Mouse (Mus musculus) heart, embryonic 13.5 days (tissue): Measurements from ENCODE around the gene 4930539E08Rik. TPM values are rescaled to one million over a fixed set of nuclear protein-coding genes. Genes with fewer than 3 reads are reported as not detected.
A peak's percentile ranks its signal among the peaks of the same experiment; 100 is the strongest.

Source experiments
- ATAC-seq: fragments of 200-750 bp; cut with Nextera tagmentation; 2 replicates; pipeline ENCODE4 v1.8.0; 2017; ENCODE audit warnings: moderate TSS enrichment; ENCODE audit not compliant: insufficient number of reproducible peaks, low FRiP score, low TSS enrichment; ENCODE audit errors: extremely low read depth
- H3K27ac ChIP-seq: fragments of 300-500 bp; sonication (generic); replicated peaks from 2 replicates; pipeline ENCODE4 v1.5.1; 2015; ENCODE audit warnings: moderate library complexity, mild to moderate bottlenecking, inconsistent platforms
- H3K27me3 ChIP-seq: fragments of 300-500 bp; sonication (generic); replicated peaks from 2 replicates; pipeline ENCODE4 v1.6.1; 2015; ENCODE audit warnings: mild to moderate bottlenecking, inconsistent platforms
- H3K36me3 ChIP-seq: fragments of 300-500 bp; sonication (generic); 2 replicates; pipeline ENCODE4 v1.6.1; 2015; ENCODE audit warnings: mild to moderate bottlenecking, inconsistent platforms
- H3K4me1 ChIP-seq: fragments of 300-500 bp; sonication (generic); 2 replicates; pipeline ENCODE4 v1.6.1; 2015; ENCODE audit warnings: inconsistent platforms
- H3K4me2 ChIP-seq: fragments of 300-500 bp; sonication (generic); 2 replicates; pipeline ENCODE4 v1.6.1; 2015; ENCODE audit warnings: inconsistent platforms, mild to moderate bottlenecking, moderate library complexity
- H3K4me3 ChIP-seq: fragments of 300-500 bp; sonication (generic); 2 replicates; pipeline ENCODE4 v1.5.1; 2015; ENCODE audit warnings: moderate library complexity, mild to moderate bottlenecking, inconsistent platforms
- H3K9ac ChIP-seq: fragments of 300-500 bp; sonication (generic); 2 replicates; pipeline ENCODE4 v1.6.1; 2015; ENCODE audit warnings: inconsistent platforms, mild to moderate bottlenecking, moderate library complexity
- H3K9me3 ChIP-seq: fragments of 300-500 bp; sonication (generic); 2 replicates; pipeline ENCODE4 v1.6.1; 2016; ENCODE audit warnings: inconsistent platforms
- WGBS: fragments of 180-500 bp; shearing (Covaris S2); methylation state at CpG from one replicate; pipeline ENCODE4 v1.1.7; 2015; ENCODE audit warnings: mixed read lengths; 5-methylcytosine and 5-hydroxymethylcytosine counted together
- polyA plus RNA-seq: library from polyadenylated mRNA; unstranded; fragments of >200 nt; fragmentation: Nextera tagmentation; extraction: Ambion mirVana; gene quantifications from 2 replicates; pipeline ENCODE4 v1.2.1, GENCODE M21; 2015

The 4930539E08Rik gene
- polyA plus RNA-seq, 1 experiment from 2014 or later, result 0.05 TPM

DNA sequence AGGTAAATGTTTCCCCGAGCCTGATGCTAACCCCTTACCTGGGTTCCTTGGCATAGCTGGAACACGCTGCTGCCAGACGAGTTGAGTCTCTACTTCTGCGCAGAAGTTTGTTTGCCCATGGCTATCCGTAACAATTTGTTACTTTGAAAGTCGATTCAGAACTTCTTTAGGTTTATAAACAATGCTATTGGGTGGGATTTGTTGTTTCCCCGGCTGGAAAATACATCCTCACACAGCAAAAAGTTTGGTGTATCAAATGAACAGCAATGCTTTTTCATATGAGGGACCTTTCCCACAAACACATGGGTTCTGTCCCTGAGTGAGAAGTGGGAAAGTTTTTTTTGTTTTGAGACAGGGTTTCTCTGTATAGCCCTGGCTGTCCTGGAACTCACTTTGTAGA lies 28.6 kb upstream of the 4930539E08Rik start, which contains the start of gene Pxt1:
TSS of gene Pxt1 (minus strand) at position 101 of the 400 bp plus-strand sequence.
- Histone ChIP-seq H3K4me3 (no peak within 1 kb of the TSS), H3K9ac (no peak within 1 kb of the TSS), H3K27me3 (no peaks in the 10 kb centered on the region), H3K27ac (no peak within 1 kb of the TSS), H3K9me3 (peaks cover 3% of the 10 kb centered on the region), H3K4me2 (no peak within 1 kb of the TSS), H3K36me3 (no peaks in the 10 kb centered on the region), H3K4me1 (no peaks in the 10 kb centered on the region)
- WGBS, result 84% methylated on average over 7 of the region's 7 CpGs
- no peak for ATAC-seq

DNA sequence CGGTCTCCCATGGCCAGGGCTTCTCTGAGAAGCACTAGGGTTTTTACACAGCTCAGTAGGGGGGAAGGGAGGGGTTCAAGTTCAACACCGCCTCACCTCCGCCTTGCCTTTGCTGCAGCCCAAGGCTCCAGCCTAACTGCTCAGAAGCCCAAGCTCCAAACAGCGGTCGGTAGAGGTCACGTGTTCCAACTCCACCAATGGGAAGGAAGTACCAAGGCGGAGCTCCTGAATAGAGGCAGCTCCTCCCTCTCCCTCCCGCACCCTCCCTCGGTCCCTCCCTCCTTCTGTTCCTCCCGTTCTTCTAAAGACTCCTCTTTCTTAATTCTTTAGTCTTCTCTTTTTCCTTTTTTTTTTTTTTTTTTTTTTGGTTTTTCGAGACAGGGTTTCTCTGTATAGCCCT lies 27.0 kb upstream of the 4930539E08Rik start:
- H3K36me3 ChIP-seq, result no peaks in the 10 kb centered on the region
- no peaks in the 10 kb centered on the region for H3K9me3 ChIP-seq
- no peaks in the 10 kb centered on the region for H3K4me1 ChIP-seq
- H3K4me2 ChIP-seq, result no peak overlapping the region; the same call in 1 of the 2 replicates
- WGBS, result 76% methylated on average over 10 of the region's 11 CpGs
- H3K9ac ChIP-seq, result no peak overlapping the region
- H3K4me3 ChIP-seq, result no peak overlapping the region
- H3K27me3 ChIP-seq, result no peaks in the 10 kb centered on the region
- no peak overlapping the region for H3K27ac ChIP-seq
- ATAC-seq, result peak; percentile 37; the same call in 1 of the 2 replicates

DNA sequence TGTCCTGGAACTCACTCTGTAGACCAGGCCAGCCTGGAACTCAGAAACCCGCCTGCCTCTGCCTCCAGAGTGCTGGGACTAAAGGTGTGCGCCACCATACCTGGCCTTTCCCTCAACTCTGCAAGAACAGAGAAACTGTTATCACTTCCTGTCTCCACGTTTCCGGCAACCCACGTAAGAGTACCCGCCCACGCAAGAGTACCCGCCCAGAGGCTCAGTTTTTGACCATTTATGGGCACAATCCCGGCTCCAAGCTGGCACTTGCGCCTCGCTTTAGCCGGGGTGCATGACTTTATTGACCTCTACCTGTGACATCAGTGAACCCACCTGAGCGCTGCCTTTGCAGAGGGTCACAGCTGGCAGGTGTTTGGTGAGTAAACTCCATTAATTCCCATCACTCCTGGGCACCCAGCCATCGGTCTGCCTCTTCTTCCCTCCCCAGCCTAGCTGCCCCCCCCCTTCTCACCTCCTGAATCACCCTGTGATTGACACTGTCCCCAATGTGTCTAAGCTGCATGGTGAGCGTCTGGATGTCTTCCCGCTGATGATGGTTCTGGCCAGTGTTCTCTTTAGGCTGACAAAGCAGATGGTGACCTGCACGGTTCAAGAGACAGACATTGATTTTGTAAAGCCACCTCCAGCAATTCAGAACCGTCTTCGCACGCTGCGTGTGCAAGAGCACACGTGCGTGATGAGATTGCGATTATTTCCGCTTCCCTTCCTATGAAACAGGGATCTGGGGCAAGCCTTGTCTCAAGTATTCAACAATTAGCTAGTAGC lies 25.8 kb upstream of the 4930539E08Rik start:
- 90% methylated on average over 25 of the region's 25 CpGs for WGBS
- H3K27ac ChIP-seq, result no peak overlapping the region
- H3K4me2 ChIP-seq, result no peak overlapping the region
- H3K9me3 ChIP-seq, result no peaks in the 10 kb centered on the region
- no peak overlapping the region for H3K4me3 ChIP-seq
- ATAC-seq, result no peak
- no peaks in the 10 kb centered on the region for H3K27me3 ChIP-seq
- no peaks in the 10 kb centered on the region for H3K4me1 ChIP-seq
- H3K36me3 ChIP-seq, result no peaks in the 10 kb centered on the region
- H3K9ac ChIP-seq, result no peak overlapping the region

DNA sequence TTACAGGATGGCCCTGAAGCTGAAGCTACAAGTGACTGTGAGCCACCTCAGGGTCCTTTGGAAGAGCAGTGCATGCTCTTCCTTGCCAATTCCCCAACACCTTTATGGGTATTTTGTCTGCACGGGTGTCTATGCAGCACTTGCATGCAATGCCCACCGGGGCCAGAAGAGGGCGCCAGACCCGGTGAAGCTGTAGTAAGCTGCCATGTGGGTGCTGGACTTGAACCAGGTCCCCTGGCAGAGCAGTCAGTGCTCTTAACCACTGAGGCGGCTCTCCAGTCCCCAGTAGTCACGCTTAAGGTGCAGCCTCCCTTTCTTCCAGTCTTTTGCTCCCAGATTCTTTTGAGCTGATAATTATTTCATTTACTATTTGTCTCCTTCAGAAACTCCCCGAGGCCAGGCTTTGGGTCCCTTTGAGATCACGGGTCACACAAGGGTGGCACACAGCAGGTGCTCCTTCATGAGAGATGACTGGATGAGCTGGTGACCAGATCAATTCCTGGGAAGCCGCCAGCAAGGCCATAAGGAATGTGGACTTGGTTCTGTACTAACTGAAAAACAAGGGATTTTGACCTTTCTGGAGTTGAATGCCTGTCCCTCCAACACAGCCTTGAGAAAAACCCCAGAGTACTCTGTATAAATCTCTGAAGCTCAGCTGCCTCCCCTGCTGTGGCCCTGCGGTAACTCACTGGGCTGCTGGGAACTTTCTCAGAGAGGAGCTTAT lies 21.7 kb upstream of the 4930539E08Rik start:
- H3K27ac ChIP-seq, result no peak overlapping the region

DNA sequence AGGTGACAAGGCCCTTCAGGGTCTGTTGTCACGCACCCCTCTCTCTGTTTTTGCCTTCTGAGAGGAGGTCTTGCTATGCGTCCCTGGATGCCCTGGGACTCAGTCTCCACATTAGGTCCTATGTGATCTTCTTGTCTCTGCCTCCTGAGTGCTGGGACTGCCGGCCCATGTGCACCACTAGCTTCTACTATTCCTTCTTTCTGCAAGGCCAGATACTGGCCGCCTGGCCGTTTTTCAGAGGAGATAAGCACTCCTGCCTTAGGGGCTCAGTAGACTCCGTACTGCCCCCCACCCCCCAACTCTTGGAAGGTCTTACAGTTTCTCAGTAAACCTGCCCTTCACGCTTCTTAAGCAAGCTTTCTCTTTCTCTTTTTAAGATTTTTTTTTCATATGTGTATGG lies 21.0 kb upstream of the 4930539E08Rik start:
- no peaks in the 10 kb centered on the region for H3K36me3 ChIP-seq
- H3K4me2 ChIP-seq, result no peak overlapping the region
- H3K9ac ChIP-seq, result no peak overlapping the region
- no peaks in the 10 kb centered on the region for H3K9me3 ChIP-seq
- peaks cover 9% of the 10 kb centered on the region for H3K4me1 ChIP-seq
- no peak overlapping the region for H3K27ac ChIP-seq
- no peak overlapping the region for H3K4me3 ChIP-seq
- H3K27me3 ChIP-seq, result no peaks in the 10 kb centered on the region
- ATAC-seq, result no peak
- WGBS, result 67% methylated on average over 7 of the region's 7 CpGs

More for the DNA sequence above, 21.7 kb upstream of the 4930539E08Rik start:
- H3K4me2 ChIP-seq, result no peak overlapping the region
- no peaks in the 10 kb centered on the region for H3K36me3 ChIP-seq
- H3K4me3 ChIP-seq, result no peak overlapping the region
- no peaks in the 10 kb centered on the region for H3K27me3 ChIP-seq
- 80% methylated on average over 10 of the region's 10 CpGs for WGBS
- no peak overlapping the region for H3K9ac ChIP-seq
- peaks cover 2% of the 10 kb centered on the region; the same call in 1 of the 2 replicates for H3K4me1 ChIP-seq
- ATAC-seq, result no peak
- no peaks in the 10 kb centered on the region for H3K9me3 ChIP-seq

DNA sequence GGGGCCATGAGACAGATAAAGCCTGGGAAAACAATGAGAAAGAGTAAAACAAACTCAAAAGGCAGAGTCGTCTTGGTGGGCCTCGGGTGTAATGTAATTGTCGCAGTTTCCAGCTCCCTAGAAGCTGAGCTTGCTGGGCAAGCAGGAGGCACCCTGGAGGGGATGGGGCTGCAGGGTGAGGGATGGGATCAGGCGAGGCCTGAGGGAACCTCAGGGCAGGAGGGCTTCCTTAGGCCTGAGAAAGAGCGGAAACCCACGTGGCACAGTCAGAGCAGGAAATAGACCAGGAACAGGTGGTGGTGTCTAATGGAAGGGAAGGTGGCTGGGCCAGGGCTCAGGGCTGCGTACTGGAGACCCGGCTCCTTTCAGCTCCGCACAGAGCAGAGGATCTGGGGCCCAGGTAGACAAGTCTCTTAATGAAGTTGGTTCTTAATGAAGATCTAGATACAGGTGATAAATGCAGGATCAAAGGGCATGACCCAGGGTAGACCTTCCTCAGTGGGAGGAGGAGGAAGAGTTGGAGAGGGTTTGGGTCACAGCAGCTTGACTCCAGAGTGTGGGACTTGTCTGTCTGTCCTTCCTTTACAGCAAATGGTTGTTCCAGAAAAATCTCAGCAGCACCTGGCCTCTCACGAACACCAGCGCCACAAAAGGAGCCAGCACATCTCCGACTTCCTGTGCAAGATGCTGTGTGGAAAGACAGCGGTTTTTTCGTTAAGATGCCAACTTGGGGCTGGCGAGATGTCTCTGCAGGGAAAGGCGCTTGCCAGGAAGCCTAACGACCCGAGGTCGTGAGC lies 19.2 kb upstream of the 4930539E08Rik start:
- H3K27me3 ChIP-seq, result no peaks in the 10 kb centered on the region
- no peak for ATAC-seq
- H3K36me3 ChIP-seq, result no peaks in the 10 kb centered on the region
- peaks cover 24% of the 10 kb centered on the region for H3K4me1 ChIP-seq
- no peaks in the 10 kb centered on the region for H3K9me3 ChIP-seq
- WGBS, result 66% methylated on average over 19 of the region's 19 CpGs
- no peak overlapping the region for H3K4me2 ChIP-seq
- no peak overlapping the region for H3K4me3 ChIP-seq
- H3K9ac ChIP-seq, result no peak overlapping the region
- no peak overlapping the region for H3K27ac ChIP-seq

DNA sequence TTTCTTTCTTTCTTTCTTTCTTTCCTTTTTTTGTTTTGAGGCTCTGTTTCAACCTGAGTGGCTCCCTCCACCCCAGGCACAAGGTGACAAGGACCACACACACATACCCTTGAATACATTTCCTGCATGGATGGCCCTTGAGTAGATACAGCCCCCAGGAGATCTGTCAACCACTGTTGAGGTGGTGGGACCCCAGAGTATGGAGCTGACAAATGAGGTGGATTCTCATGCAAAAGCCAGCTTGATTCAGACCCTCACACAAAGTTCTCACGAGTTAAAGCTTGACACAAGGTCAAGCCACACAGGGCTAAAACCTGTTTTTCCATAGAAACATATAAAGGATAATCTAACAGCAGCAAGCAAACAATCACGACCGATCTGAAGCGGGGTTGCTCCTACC lies 17.1 kb upstream of the 4930539E08Rik start:
- Histone ChIP-seq H3K9ac (no peak overlapping the region), H3K27me3 (no peaks in the 10 kb centered on the region), H3K9me3 (no peaks in the 10 kb centered on the region), H3K27ac (no peak overlapping the region), H3K4me3 (no peak overlapping the region), H3K4me2 (no peak overlapping the region), H3K36me3 (no peaks in the 10 kb centered on the region), H3K4me1 (peaks cover 24% of the 10 kb centered on the region)
- 86% methylated on average over 4 of the region's 4 CpGs for WGBS
- ATAC-seq, result no peak

DNA sequence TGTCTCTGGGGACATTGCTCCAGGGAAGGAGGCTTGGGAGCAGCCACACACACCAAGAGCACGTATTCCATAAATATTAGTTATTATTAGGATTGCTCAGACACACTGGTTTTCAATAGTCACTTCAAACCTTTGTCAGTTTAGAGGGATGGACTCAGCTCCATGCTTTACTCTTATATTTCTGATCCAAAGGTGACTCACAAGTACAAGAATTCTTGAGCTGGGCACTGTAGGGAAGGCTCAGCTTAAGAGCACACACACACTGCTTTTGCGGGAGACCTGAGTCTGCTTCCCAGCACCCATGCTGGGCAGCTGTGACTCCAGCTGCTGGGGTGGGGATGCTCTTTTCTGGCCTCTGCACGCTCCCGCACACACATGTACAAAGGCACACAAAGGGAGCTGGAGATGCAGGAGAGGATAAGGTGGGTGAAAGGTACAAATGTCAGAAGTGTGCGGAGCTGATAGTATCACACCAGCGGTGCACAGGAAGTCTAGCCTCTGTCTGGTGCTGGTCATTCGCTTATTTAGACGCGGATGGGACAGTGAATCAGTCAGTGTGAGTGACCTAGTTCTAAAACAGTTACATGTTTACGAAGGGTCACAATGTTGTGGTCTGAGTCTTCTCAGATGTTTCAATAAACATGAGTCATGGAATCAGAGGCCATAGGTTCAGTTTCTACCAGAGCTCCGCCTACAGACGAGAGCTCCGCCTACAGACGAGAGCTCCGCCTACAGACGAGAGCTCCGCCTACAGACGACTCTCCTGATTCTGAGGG lies 16.5 kb upstream of the 4930539E08Rik start:
- H3K27me3 ChIP-seq, result no peaks in the 10 kb centered on the region
- no peak overlapping the region for H3K4me3 ChIP-seq
- no peaks in the 10 kb centered on the region for H3K36me3 ChIP-seq
- H3K9me3 ChIP-seq, result no peaks in the 10 kb centered on the region
- WGBS, result 87% methylated on average over 18 of the region's 18 CpGs
- no peak for ATAC-seq
- peak overlapping the region; percentile 92 for H3K27ac ChIP-seq
- no peak overlapping the region for H3K9ac ChIP-seq
- no peak overlapping the region for H3K4me2 ChIP-seq
- peaks cover 28% of the 10 kb centered on the region for H3K4me1 ChIP-seq

DNA sequence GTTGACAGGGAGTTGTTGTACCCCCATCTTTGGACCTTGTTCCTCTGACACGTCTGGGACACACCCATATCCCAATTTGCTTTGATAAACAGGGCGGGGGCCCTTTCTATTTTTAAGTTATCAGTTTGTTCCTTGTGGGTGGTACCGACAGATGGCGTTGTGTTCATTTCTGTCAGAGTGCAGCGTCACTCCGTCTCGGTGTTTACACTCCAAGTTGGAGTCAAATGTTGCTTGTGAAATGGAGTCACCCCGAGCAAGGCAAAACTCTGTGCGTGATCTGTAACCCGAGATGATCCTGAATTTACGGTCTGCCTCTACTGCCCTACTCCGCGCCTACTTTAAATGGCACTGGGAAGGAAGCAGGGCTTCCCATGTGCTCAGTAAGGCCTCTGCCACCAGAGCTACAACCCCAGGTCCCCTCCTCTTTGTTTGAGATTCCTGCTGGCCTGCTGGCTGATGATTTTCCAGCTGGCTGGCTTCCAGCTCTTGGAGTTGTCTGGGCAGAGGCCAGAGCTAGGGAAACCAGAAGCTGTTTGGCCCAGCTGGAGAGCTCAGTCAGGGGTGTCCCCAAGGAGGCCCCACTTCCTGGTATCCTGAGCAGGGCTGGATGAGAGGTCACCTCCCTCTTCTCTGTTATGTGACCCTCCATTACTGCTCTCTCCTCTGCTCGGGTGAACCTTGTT lies 15.4 kb upstream of the 4930539E08Rik start:
- peak; percentile 61 for ATAC-seq
- peak overlapping the region; percentile 58 for H3K4me2 ChIP-seq
- no peaks in the 10 kb centered on the region for H3K36me3 ChIP-seq
- no peaks in the 10 kb centered on the region for H3K27me3 ChIP-seq
- 9% methylated on average over 14 of the region's 14 CpGs for WGBS
- peak overlapping the region; percentile 92 for H3K27ac ChIP-seq
- peaks cover 31% of the 10 kb centered on the region for H3K4me1 ChIP-seq
- peak overlapping the region; percentile 28 for H3K4me3 ChIP-seq
- peak overlapping the region; percentile 55 for H3K9ac ChIP-seq
- H3K9me3 ChIP-seq, result no peaks in the 10 kb centered on the region

DNA sequence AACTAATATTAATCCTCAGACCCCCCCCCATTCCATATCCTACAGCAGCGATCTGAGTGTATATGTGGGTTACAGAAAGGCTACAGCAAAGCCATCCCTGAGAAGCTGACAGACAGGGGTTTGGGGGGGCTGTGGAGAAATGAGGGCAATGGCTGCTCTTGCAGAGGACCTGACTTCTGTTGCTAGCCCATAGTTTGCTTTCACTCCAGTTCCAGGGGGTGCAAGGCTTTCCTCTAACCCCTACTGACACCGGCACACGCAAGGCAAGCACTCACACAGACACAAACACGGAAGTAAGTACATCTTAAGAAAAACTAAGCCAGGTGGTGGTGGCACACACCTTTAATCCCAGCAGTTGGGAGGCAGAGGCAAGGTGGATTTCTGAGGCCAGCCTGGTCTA lies 14.2 kb upstream of the 4930539E08Rik start:
- Histone ChIP-seq H3K27ac (no peak overlapping the region), H3K4me2 (no peak overlapping the region), H3K9me3 (no peaks in the 10 kb centered on the region), H3K4me3 (no peak overlapping the region), H3K36me3 (no peaks in the 10 kb centered on the region), H3K27me3 (no peaks in the 10 kb centered on the region), H3K9ac (no peak overlapping the region), H3K4me1 (peaks cover 31% of the 10 kb centered on the region)
- WGBS, result 87% methylated on average over 4 of the region's 4 CpGs
- ATAC-seq, result no peak
